Mouse (Mus musculus) MEL (cell line): ENCODE data around the gene Kalrn. TPM values are rescaled to one million over a fixed set of nuclear protein-coding genes. Genes with fewer than 3 reads are reported as not detected.

Experiments used
- DNase-seq: peaks from one replicate; pipeline ENCODE4 v3.0.0; 2011; ENCODE audit warnings: low read depth, low spot score
- H3K27ac ChIP-seq: 2 replicates; pipeline ENCODE4 v1.5.1; 2012; ENCODE audit warnings: low read depth, mild to moderate bottlenecking, control low read depth, low read length, moderate library complexity; ENCODE audit not compliant: control insufficient read depth
- H3K27me3 ChIP-seq, 2 experiments: fragments of 150-350 bp in 1 of 2; sonication (generic) in 1 of 2; 2 replicates each; pipeline ENCODE4 v1.6.1; 2012; ENCODE audit warnings: low read length in 2 of 2, mild to moderate bottlenecking in 2 of 2, improper control_type of control experiment in 1 of 2, moderate library complexity in 1 of 2; ENCODE audit not compliant: insufficient read depth in 2 of 2, control insufficient read depth in 1 of 2
- H3K36me3 ChIP-seq, 2 experiments: 2 replicates each; pipeline ENCODE4 v1.6.1; 2012 to 2014; ENCODE audit warnings: low read length in 2 of 2, improper control_type of control experiment in 1 of 2, inconsistent platforms in 1 of 2, mild to moderate bottlenecking in 1 of 2; ENCODE audit not compliant: insufficient read depth in 2 of 2, control insufficient read depth in 1 of 2
- H3K4me1 ChIP-seq, 2 experiments: fragments of 150-350 bp in 1 of 2; sonication (generic) in 1 of 2; 2 replicates each; pipeline ENCODE4 v1.6.1; 2012; ENCODE audit warnings: low read length in 2 of 2, improper control_type of control experiment in 1 of 2, mild to moderate bottlenecking in 1 of 2; ENCODE audit not compliant: insufficient read depth in 2 of 2, control insufficient read depth in 1 of 2
- H3K4me3 ChIP-seq, 2 experiments: fragments of 150-350 bp in 1 of 2; sonication (generic) in 1 of 2; 2 replicates each; pipeline ENCODE4 v1.5.1; 2012; ENCODE audit warnings: low read depth in 2 of 2, low read length in 2 of 2, mild to moderate bottlenecking in 2 of 2, moderate library complexity in 2 of 2, control low read depth in 1 of 2, improper control_type of control experiment in 1 of 2; ENCODE audit not compliant: control insufficient read depth in 1 of 2, insufficient read depth in 1 of 2
- H3K79me2 ChIP-seq: 2 replicates; pipeline ENCODE4 v1.6.1; 2012; ENCODE audit warnings: mild to moderate bottlenecking, low read length, moderate library complexity; ENCODE audit not compliant: control insufficient read depth, poor library complexity, insufficient read depth
- H3K9ac ChIP-seq: 2 replicates; pipeline ENCODE4 v1.6.1; 2012; ENCODE audit warnings: low read depth, mild to moderate bottlenecking, control low read depth, low read length, moderate library complexity; ENCODE audit not compliant: control insufficient read depth, poor library complexity, severe bottlenecking
- H3K9me3 ChIP-seq: fragments of 150-350 bp; sonication (generic); replicated peaks from 2 replicates; pipeline ENCODE4 v1.6.1; 2012; ENCODE audit warnings: mild to moderate bottlenecking, low read length, improper control_type of control experiment, moderate library complexity; ENCODE audit not compliant: insufficient read depth
- BHLHE40 ChIP-seq: IDR thresholded peaks from 2 replicates; pipeline ENCODE4 v1.6.1; 2012; ENCODE audit warnings: low read depth, mild to moderate bottlenecking, inconsistent platforms, low read length, improper control_type of control experiment, borderline replicate concordance
- CHD1 ChIP-seq: IDR thresholded peaks from 2 replicates; pipeline ENCODE4 v1.6.1; 2012; ENCODE audit warnings: low read depth, mild to moderate bottlenecking, inconsistent platforms, low read length, improper control_type of control experiment
- CHD2 ChIP-seq: IDR thresholded peaks from 2 replicates; pipeline ENCODE4 v1.6.1; 2011; ENCODE audit warnings: low read length, improper control_type of control experiment
- E2F4 ChIP-seq: IDR thresholded peaks from 2 replicates; pipeline ENCODE4 v1.6.1; 2011; ENCODE audit warnings: low read depth, low read length, improper control_type of control experiment, borderline replicate concordance
- ELF1 ChIP-seq: IDR thresholded peaks from 2 replicates; pipeline ENCODE4 v1.6.1; 2014; ENCODE audit warnings: low read depth, mild to moderate bottlenecking, inconsistent platforms, low read length, improper control_type of control experiment, moderate library complexity
- ETS1 ChIP-seq: IDR thresholded peaks from 2 replicates; pipeline ENCODE4 v1.6.1; 2012; ENCODE audit warnings: low read depth, mild to moderate bottlenecking, inconsistent platforms, low read length, improper control_type of control experiment, moderate library complexity
- GABPA ChIP-seq: IDR thresholded peaks from 2 replicates; pipeline ENCODE4 v1.6.1; 2012; ENCODE audit warnings: low read depth, mild to moderate bottlenecking, inconsistent platforms, low read length, improper control_type of control experiment, moderate library complexity
- GATA1 ChIP-seq: IDR thresholded peaks from 2 replicates; pipeline ENCODE4 v1.6.1; 2011; ENCODE audit warnings: low read depth, low read length, improper control_type of control experiment
- HCFC1 ChIP-seq: IDR thresholded peaks from 2 replicates; pipeline ENCODE4 v1.6.1; 2012; ENCODE audit warnings: low read depth, mild to moderate bottlenecking, inconsistent platforms, low read length, improper control_type of control experiment, moderate library complexity
- JUND ChIP-seq: IDR thresholded peaks from 2 replicates; pipeline ENCODE4 v1.6.1; 2011; ENCODE audit warnings: low read depth, mild to moderate bottlenecking, improper control_type of control experiment, low read length
- KAT2A ChIP-seq: conservative IDR thresholded peaks from 2 replicates; pipeline ENCODE4 v1.6.1; 2012; ENCODE audit warnings: low read depth, low read length, improper control_type of control experiment, inconsistent platforms
- MAFK ChIP-seq: IDR thresholded peaks from 2 replicates; pipeline ENCODE4 v1.6.1; 2011; ENCODE audit warnings: low read depth, mild to moderate bottlenecking, low read length, improper control_type of control experiment, borderline replicate concordance
- MAX ChIP-seq: IDR thresholded peaks from 2 replicates; pipeline ENCODE4 v1.6.1; 2011; ENCODE audit warnings: low read length, improper control_type of control experiment
- MEF2A ChIP-seq: IDR thresholded peaks from 2 replicates; pipeline ENCODE4 v1.6.1; 2014; ENCODE audit warnings: low read depth, mild to moderate bottlenecking, inconsistent platforms, low read length, improper control_type of control experiment; ENCODE audit not compliant: poor library complexity, insufficient replicate concordance, severe bottlenecking; ENCODE audit errors: extremely low read depth
- MXI1 ChIP-seq: IDR thresholded peaks from 2 replicates; pipeline ENCODE4 v1.6.1; 2011; ENCODE audit warnings: mild to moderate bottlenecking, low read depth, low read length, improper control_type of control experiment
- MYC ChIP-seq: IDR thresholded peaks from 2 replicates; pipeline ENCODE4 v1.6.1; 2011; ENCODE audit warnings: low read depth, mild to moderate bottlenecking, low read length, improper control_type of control experiment, moderate library complexity
- POLR2A ChIP-seq, 2 experiments: IDR thresholded peaks; 2 replicates each; pipeline ENCODE4 v1.6.1; 2011 to 2012; ENCODE audit warnings: low read length in 2 of 2, mild to moderate bottlenecking in 2 of 2, control low read depth in 1 of 2, improper control_type of control experiment in 1 of 2, low read depth in 1 of 2, moderate library complexity in 1 of 2; ENCODE audit not compliant: control insufficient read depth in 1 of 2, insufficient read depth in 1 of 2, poor library complexity in 1 of 2
- POLR2AphosphoS5 ChIP-seq: IDR thresholded peaks from 2 replicates; pipeline ENCODE4 v1.6.1; 2012; ENCODE audit warnings: low read depth, borderline replicate concordance, mild to moderate bottlenecking, inconsistent platforms, low read length, moderate library complexity, mixed read lengths
- RCOR1 ChIP-seq: IDR thresholded peaks from 2 replicates; pipeline ENCODE4 v1.6.1; 2012; ENCODE audit warnings: low read depth, mild to moderate bottlenecking, inconsistent platforms, low read length, improper control_type of control experiment
- SIN3A ChIP-seq: IDR thresholded peaks from 2 replicates; pipeline ENCODE4 v1.6.1; 2012; ENCODE audit warnings: low read length, improper control_type of control experiment, inconsistent platforms
- SMC3 ChIP-seq: IDR thresholded peaks from 2 replicates; pipeline ENCODE4 v1.6.1; 2011; ENCODE audit warnings: low read depth, low read length, improper control_type of control experiment
- UBTF ChIP-seq: IDR thresholded peaks from 2 replicates; pipeline ENCODE4 v1.6.1; 2012; ENCODE audit warnings: low read depth, mild to moderate bottlenecking, inconsistent platforms, low read length, improper control_type of control experiment, moderate library complexity, borderline replicate concordance; ENCODE audit not compliant: insufficient read depth
- USF1 ChIP-seq: IDR thresholded peaks from 2 replicates; pipeline ENCODE4 v1.6.1; 2014; ENCODE audit warnings: low read depth, mild to moderate bottlenecking, inconsistent platforms, low read length, improper control_type of control experiment, moderate library complexity
- ZC3H11A ChIP-seq: IDR thresholded peaks from 2 replicates; pipeline ENCODE4 v1.6.1; 2012; ENCODE audit warnings: low read depth, mild to moderate bottlenecking, inconsistent platforms, low read length, improper control_type of control experiment
- ZNF384 ChIP-seq: IDR thresholded peaks from 2 replicates; pipeline ENCODE4 v1.6.1; 2012; ENCODE audit warnings: low read depth, mild to moderate bottlenecking, inconsistent platforms, low read length, improper control_type of control experiment
- polyA plus RNA-seq, 2 experiments: library from polyadenylated mRNA; stranded (reverse) in 1 of 2; unstranded in 1 of 2; fragments of >175 nt in 1 of 2; fragments of >200 nt in 1 of 2; gene quantifications; 2 replicates each; pipeline versions ENCODE4 v1.2.1 to v1.2.4; 2012; ENCODE audit warnings: low replicate concordance in 2 of 2, low read depth in 1 of 2; ENCODE audit not compliant: insufficient read length in 2 of 2, insufficient read depth in 1 of 2, missing spikeins in 1 of 2
- total RNA-seq: library from RNA; depleted of rRNA; stranded (reverse); fragments of 300-350 nt; gene quantifications from 2 replicates; pipeline ENCODE4 v1.2.3, GENCODE M21; 2012

Kalrn gene
- total and polyA plus RNA-seq, 3 experiments: 10.4 to 11.8 TPM; not detected in 1

GRCm38 (mm10) chr16:34355547-34355946 is 217.8 kb downstream of the Kalrn start:
- H3K4me3 ChIP-seq: no peak overlapping the region
- DNase-seq: no peak
- no peaks in the 10 kb centered on the region; a peak in 1 of 4 replicates for H3K27me3 ChIP-seq
- no peaks in the 10 kb centered on the region for H3K9me3 ChIP-seq
- no peak overlapping the region for H3K9ac ChIP-seq
- H3K79me2 ChIP-seq: no peaks in the 10 kb centered on the region
- no peaks in the 10 kb centered on the region for H3K36me3 ChIP-seq
- H3K27ac ChIP-seq: no peak overlapping the region
- no peaks in the 10 kb centered on the region for H3K4me1 ChIP-seq
- no peak for TF ChIP-seq POLR2A (IDR thresholded peaks at IDR 0.05; ENCODE audit: control insufficient read depth in 1 of 2, insufficient read depth in 1 of 2, low read depth in 1 of 2, low read length in 2 of 2, poor library complexity in 1 of 2)
- TF ChIP-seq BHLHE40: no peak
- no peak for TF ChIP-seq RCOR1
- no peak for TF ChIP-seq SIN3A
- no peak for TF ChIP-seq USF1
- no peak for TF ChIP-seq MEF2A
- no peak for TF ChIP-seq KAT2A
- TF ChIP-seq GABPA: no peak
- no peak for TF ChIP-seq ZNF384
- TF ChIP-seq ZC3H11A: no peak
- no peak for TF ChIP-seq E2F4

- H3K9me3 ChIP-seq: no peaks in the 10 kb centered on the region
- H3K27me3 ChIP-seq: no peaks in the 10 kb centered on the region; a peak in 1 of 4 replicates
- H3K27ac ChIP-seq: no peak overlapping the region
- no peak for DNase-seq
- no peaks in the 10 kb centered on the region for H3K79me2 ChIP-seq
- H3K4me1 ChIP-seq: no peaks in the 10 kb centered on the region
- no peak overlapping the region for H3K4me3 ChIP-seq
- TF ChIP-seq MYC: no peak
- TF ChIP-seq GABPA: no peak
- no peak for TF ChIP-seq SMC3
- no peak for TF ChIP-seq ETS1
- no peak for TF ChIP-seq HCFC1
- TF ChIP-seq ZNF384: no peak
- H3K9ac ChIP-seq: no peak overlapping the region
- no peaks in the 10 kb centered on the region for H3K36me3 ChIP-seq
These were observed 219.3 kb downstream of the Kalrn start for GRCm38 (mm10) chr16:34354042-34354441.

GRCm38 (mm10) chr16:34352747-34353146 is 220.6 kb downstream of the Kalrn start:
- Histone ChIP-seq H3K4me3 (no peak overlapping the region), H3K27me3 (no peaks in the 10 kb centered on the region; a peak in 1 of 4 replicates)
- TF ChIP-seq JUND (no peak), ZNF384 (no peak), MAX (no peak), GATA1 (no peak), KAT2A (no peak), ELF1 (no peak), MXI1 (no peak), UBTF (no peak), CHD1 (no peak), USF1 (no peak), HCFC1 (no peak), POLR2AphosphoS5 (no peak), POLR2A (IDR thresholded peaks at IDR 0.05; ENCODE audit: control insufficient read depth in 1 of 2, insufficient read depth in 1 of 2, low read depth in 1 of 2, low read length in 2 of 2, poor library complexity in 1 of 2) (no peak), CHD2 (no peak), MAFK (no peak)
- TF ChIP-seq, all 39 proteins: peak for 0
- no peak overlapping the region for H3K27ac ChIP-seq
- no peak for DNase-seq
- H3K9me3 ChIP-seq: no peaks in the 10 kb centered on the region
- H3K4me1 ChIP-seq: no peaks in the 10 kb centered on the region
- no peak overlapping the region for H3K9ac ChIP-seq
- H3K36me3 ChIP-seq: no peaks in the 10 kb centered on the region
- no peaks in the 10 kb centered on the region for H3K79me2 ChIP-seq
